Mouse (Mus musculus): ENCODE data around the gene Batf3. TPM values are rescaled to one million over a fixed set of nuclear protein-coding genes. Genes with fewer than 3 reads are reported as not detected.
A peak's percentile ranks its signal among the peaks of the same experiment; 100 is the strongest.

The Batf3 gene
- total and polyA plus RNA-seq, 2 experiments from 2014 or later = 1.3 to 1.8 TPM

GRCm38 (mm10) chr1:191150924-191151605 is 53.4 kb downstream of the Batf3 start:
- 84% methylated on average over 8 of the region's 8 CpGs for WGBS

GRCm38 (mm10) chr1:191153052-191153451 is 55.4 kb downstream of the Batf3 start:
- Histone ChIP-seq H3K4me1 (ENCODE audit: insufficient read depth) (no peaks in the 10 kb centered on the region), H3K9ac (no peak overlapping the region), H3K9me3 (ENCODE audit: low read length) (no peaks in the 10 kb centered on the region), H3K4me3 (ENCODE audit: low read depth, low read length) (no peak overlapping the region), H3K4me2 (ENCODE audit: low read depth) (no peak overlapping the region), H3K36me3 (ENCODE audit: insufficient read depth) (no peaks in the 10 kb centered on the region), H3K27me3 (ENCODE audit: insufficient read depth, low read length) (no peaks in the 10 kb centered on the region), H3K27ac (ENCODE audit: low read depth, low read length) (no peak overlapping the region)
- TF ChIP-seq CTCF (IDR thresholded peaks at IDR 0.05; ENCODE audit: low read depth) = peak; percentile 72
- WGBS = 14% methylated on average over 4 of the region's 4 CpGs
- peak; percentile 29 for DNase-seq
- no peak for ATAC-seq

More at GRCm38 (mm10) chr1:191150924-191151605, 53.4 kb downstream of the Batf3 start:
- Histone ChIP-seq H3K4me1 (ENCODE audit: insufficient read depth) (no peaks in the 10 kb centered on the region), H3K27ac (ENCODE audit: low read depth, low read length) (no peak overlapping the region), H3K4me2 (ENCODE audit: low read depth) (no peak overlapping the region), H3K9me3 (ENCODE audit: low read length) (no peaks in the 10 kb centered on the region), H3K27me3 (ENCODE audit: insufficient read depth, low read length) (no peaks in the 10 kb centered on the region), H3K36me3 (ENCODE audit: insufficient read depth) (no peaks in the 10 kb centered on the region), H3K9ac (no peak overlapping the region), H3K4me3 (ENCODE audit: low read depth, low read length) (no peak overlapping the region)
- no peak for TF ChIP-seq CTCF (IDR thresholded peaks at IDR 0.05; ENCODE audit: low read depth)
- ATAC-seq (no peak), DNase-seq (no peak)

GRCm38 (mm10) chr1:191154314-191154713 is 56.7 kb downstream of the Batf3 start:
- DNase-seq (no peak), ATAC-seq (no peak)
- H3K27me3 ChIP-seq (ENCODE audit: insufficient read depth, low read length) = no peaks in the 10 kb centered on the region
- no peak overlapping the region for H3K4me2 ChIP-seq (ENCODE audit: low read depth)
- TF ChIP-seq CTCF (IDR thresholded peaks at IDR 0.05; ENCODE audit: low read depth) = no peak
- no peaks in the 10 kb centered on the region for H3K4me1 ChIP-seq (ENCODE audit: insufficient read depth)
- H3K4me3 ChIP-seq (ENCODE audit: low read depth, low read length) = no peak overlapping the region
- H3K9ac ChIP-seq = no peak overlapping the region
- no peaks in the 10 kb centered on the region for H3K36me3 ChIP-seq (ENCODE audit: insufficient read depth)
- H3K9me3 ChIP-seq (ENCODE audit: low read length) = no peaks in the 10 kb centered on the region
- H3K27ac ChIP-seq (ENCODE audit: low read depth, low read length) = no peak overlapping the region
- WGBS = 63% methylated on average over 3 of the region's 3 CpGs

Other genes with a start within 250 kb of the Batf3 start
- gene Rps6kc1, start 186.1 kb upstream of the Batf3 start, total RNA-seq (2014; rRNA removed) = 42.8 and 47.4 TPM in 2 replicates
- 23.0 and 26.1 TPM in 2 replicates for gene Rps6kc1, start 186.1 kb upstream of the Batf3 start, polyA plus RNA-seq (2015; fragmentation: Nextera tagmentation; extraction: Ambion mirVana)
- 48.5 and 49.1 TPM in 2 replicates for gene Angel2, start 172.7 kb upstream of the Batf3 start, total RNA-seq (2014; rRNA removed)
- 44.3 and 47.7 TPM in 2 replicates for gene Angel2, start 172.7 kb upstream of the Batf3 start, polyA plus RNA-seq (2015; fragmentation: Nextera tagmentation; extraction: Ambion mirVana)
- gene Vash2, start 118.6 kb upstream of the Batf3 start, total RNA-seq (2014; rRNA removed) = 46.4 and 47.5 TPM in 2 replicates
- 60.9 and 63.7 TPM in 2 replicates for gene Vash2, start 118.6 kb upstream of the Batf3 start, polyA plus RNA-seq (2015; fragmentation: Nextera tagmentation; extraction: Ambion mirVana)
- 28.8 and 33.9 TPM in 2 replicates for gene Flvcr1, start 71.7 kb upstream of the Batf3 start, total RNA-seq (2014; rRNA removed)
- 5.1 and 7.6 TPM in 2 replicates for gene Flvcr1, start 71.7 kb upstream of the Batf3 start, polyA plus RNA-seq (2015; fragmentation: Nextera tagmentation; extraction: Ambion mirVana)
- gene Spata45, start 61.2 kb upstream of the Batf3 start, total RNA-seq (2014; rRNA removed) = not detected in 2 replicates
- not detected in 2 replicates for gene Spata45, start 61.2 kb upstream of the Batf3 start, polyA plus RNA-seq (2015; fragmentation: Nextera tagmentation; extraction: Ambion mirVana)
- gene Tatdn3, start 34.9 kb upstream of the Batf3 start, total RNA-seq (2014; rRNA removed) = 23.0 and 24.8 TPM in 2 replicates
- gene Tatdn3, start 34.9 kb upstream of the Batf3 start, polyA plus RNA-seq (2015; fragmentation: Nextera tagmentation; extraction: Ambion mirVana) = 11.9 and 13.2 TPM in 2 replicates
- gene Nsl1, start 34.8 kb upstream of the Batf3 start, total RNA-seq (2014; rRNA removed) = 2.1 and 4.7 TPM in 2 replicates
- 1.2 and 2.5 TPM in 2 replicates for gene Nsl1, start 34.8 kb upstream of the Batf3 start, polyA plus RNA-seq (2015; fragmentation: Nextera tagmentation; extraction: Ambion mirVana)
- gene Fam71a, start 67.0 kb downstream of the Batf3 start, total RNA-seq (2014; rRNA removed) = not detected in 2 replicates
- gene Fam71a, start 67.0 kb downstream of the Batf3 start, polyA plus RNA-seq (2015; fragmentation: Nextera tagmentation; extraction: Ambion mirVana) = not detected in 2 replicates
- gene Atf3, start 120.2 kb downstream of the Batf3 start, total RNA-seq (2014; rRNA removed) = 0.62 and 1.5 TPM in 2 replicates
- 1.1 and 1.4 TPM in 2 replicates for gene Atf3, start 120.2 kb downstream of the Batf3 start, polyA plus RNA-seq (2015; fragmentation: Nextera tagmentation; extraction: Ambion mirVana)
- 170 and 329 TPM in 2 replicates for gene Nenf, start 220.3 kb downstream of the Batf3 start, total RNA-seq (2014; rRNA removed)
- 189 and 236 TPM in 2 replicates for gene Nenf, start 220.3 kb downstream of the Batf3 start, polyA plus RNA-seq (2015; fragmentation: Nextera tagmentation; extraction: Ambion mirVana)
- 20.2 and 28.3 TPM in 2 replicates for gene Tmem206, start 228.1 kb downstream of the Batf3 start, total RNA-seq (2014; rRNA removed)
- gene Tmem206, start 228.1 kb downstream of the Batf3 start, polyA plus RNA-seq (2015; fragmentation: Nextera tagmentation; extraction: Ambion mirVana) = 26.1 and 30.8 TPM in 2 replicates

Data from forebrain, postnatal 0 days (tissue).